Mouse (Mus musculus) adrenal gland, postnatal 0 days (tissue): Measurements from ENCODE around the gene Gm17364. TPM values are rescaled to one million over a fixed set of nuclear protein-coding genes. Genes with fewer than 3 reads are reported as not detected.

Experiments used
- polyA plus RNA-seq: library from polyadenylated mRNA; unstranded; fragments of >200 nt; fragmentation: Nextera tagmentation; extraction: Ambion mirVana; gene quantifications from 2 replicates; pipeline ENCODE4 v1.2.1, GENCODE M21; 2015

Gm17364 gene
- not detected in 2 replicates for polyA plus RNA-seq

DNA sequence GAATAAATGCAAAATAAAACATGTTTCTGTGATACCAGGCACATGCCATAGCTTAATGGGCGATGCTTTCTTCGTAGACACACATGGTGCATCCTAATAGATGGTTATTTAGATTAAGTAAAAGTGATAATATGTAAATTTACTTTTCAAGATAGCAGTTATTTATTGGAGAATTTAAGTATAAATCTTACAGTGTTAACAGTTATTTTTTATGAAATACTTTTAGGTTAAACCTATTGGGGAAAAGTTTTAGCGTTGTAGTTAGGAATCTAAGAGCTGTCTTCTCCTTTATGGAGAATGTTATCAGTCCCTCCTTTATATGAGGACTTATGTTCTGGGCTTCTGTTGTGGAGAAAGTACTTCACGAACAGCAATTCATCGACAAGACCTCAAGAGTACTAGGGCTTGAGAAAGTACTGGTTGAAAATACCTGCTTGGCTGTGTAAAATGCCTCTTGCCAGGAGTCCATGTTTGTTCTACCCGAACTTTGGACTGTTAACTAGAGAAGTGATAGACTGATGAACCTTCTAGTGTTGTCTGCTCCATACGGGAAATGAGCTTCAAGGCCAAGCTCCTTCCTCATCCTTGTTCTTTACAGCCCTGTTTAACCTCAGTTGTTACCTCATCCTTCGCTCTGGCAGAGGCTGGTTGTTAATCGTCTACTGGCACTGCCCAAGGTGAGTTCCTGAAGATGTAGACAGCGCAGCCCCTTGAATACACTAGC, at the start of gene Gm17364:
Gm17364 (minus strand) TSS at position 51 of the 724 bp plus-strand sequence.

GRCm38 (mm10) chr13:41249538-41250317, 24.0 kb downstream of the Gm17364 start, which contains the start of gene Smim13:
Gene Smim13 (plus strand): TSS chr13:41249844.

Other genes with a start within 250 kb of the Gm17364 start
- 0.11 and 0.13 TPM in 2 replicates for gene Mak, start 194.3 kb downstream of the Gm17364 start, polyA plus RNA-seq
- gene Gcm2, start 162.9 kb downstream of the Gm17364 start, polyA plus RNA-seq = not detected in 2 replicates
- not detected in 2 replicates for gene Sycp2l, start 159.7 kb downstream of the Gm17364 start, polyA plus RNA-seq
- gene Elovl2, start 53.6 kb downstream of the Gm17364 start, polyA plus RNA-seq = 9.1 and 11.5 TPM in 2 replicates
- gene Smim13, start 24.1 kb downstream of the Gm17364 start, polyA plus RNA-seq = 10.5 and 12.9 TPM in 2 replicates
- gene Nedd9, start 213.4 kb upstream of the Gm17364 start, polyA plus RNA-seq = 9.2 and 16.1 TPM in 2 replicates